Mouse (Mus musculus): Measurements from ENCODE around the gene Kcnmb4. TPM values are rescaled to one million over a fixed set of nuclear protein-coding genes. Genes with fewer than 3 reads are reported as not detected.

The Kcnmb4 gene
- polyA plus RNA-seq, 1 experiment from 2014 or later = 38.7 TPM

DNA sequence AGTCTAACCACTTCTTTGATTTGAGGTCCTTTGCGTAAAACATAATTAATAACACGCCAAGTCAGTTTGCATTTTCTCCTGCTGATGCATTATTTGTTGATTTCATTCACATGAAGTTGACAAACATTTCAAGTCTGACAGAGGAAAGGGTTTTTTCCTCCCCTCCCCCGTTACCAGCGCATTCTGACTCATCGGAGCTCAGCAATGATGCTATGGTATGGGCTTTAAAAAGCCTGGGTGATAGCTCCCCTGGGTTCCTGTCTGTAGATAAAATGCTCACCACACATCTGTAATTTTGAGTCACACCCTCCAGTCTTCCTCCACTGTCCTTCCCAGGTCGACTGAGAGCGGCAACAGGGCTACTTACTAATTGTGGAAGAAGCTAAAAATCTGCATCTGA, 47.5 kb downstream of the Kcnmb4 start:
- H3K4me3 ChIP-seq (replicated peaks) = no peak overlapping the region
- no peak overlapping the region for H3K27ac ChIP-seq
- ATAC-seq (ENCODE audit: insufficient number of reproducible peaks, insufficient read depth, low FRiP score, low TSS enrichment, low read depth) = no peak
- H3K4me1 ChIP-seq (replicated peaks) = peaks cover 5% of the 10 kb centered on the region
- WGBS = 81% methylated on average over 7 of the region's 7 CpGs
- no peaks in the 10 kb centered on the region for H3K27me3 ChIP-seq
- no peak overlapping the region for H3K9ac ChIP-seq (replicated peaks)
- no peak overlapping the region for H3K4me2 ChIP-seq
- H3K9me3 ChIP-seq = peaks cover 18% of the 10 kb centered on the region; the same call in 1 of the 2 replicates
- H3K36me3 ChIP-seq = peaks cover 35% of the 10 kb centered on the region

DNA sequence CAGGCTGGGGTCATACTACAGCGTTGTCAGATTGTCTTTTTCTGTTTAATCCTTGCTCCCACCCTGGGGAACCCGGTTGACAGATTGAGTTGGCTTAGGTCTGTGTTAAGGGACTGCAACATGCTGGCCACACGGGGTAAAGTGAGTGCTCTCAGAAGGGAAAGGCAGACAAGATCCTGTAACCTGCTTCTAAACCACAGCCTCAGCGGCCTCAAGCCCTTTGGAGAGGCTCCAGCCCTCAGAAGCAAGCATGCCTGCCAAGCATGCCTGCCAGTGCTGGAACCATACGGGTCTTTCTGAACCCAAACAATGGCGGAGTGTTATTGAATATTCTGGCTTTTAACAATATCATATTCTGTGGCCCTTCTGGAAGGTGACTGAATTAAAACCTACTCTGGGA, 48.8 kb downstream of the Kcnmb4 start:
- Histone ChIP-seq H3K9me3 (peaks cover 18% of the 10 kb centered on the region; the same call in 1 of the 2 replicates), H3K4me2 (no peak overlapping the region), H3K36me3 (peaks cover 39% of the 10 kb centered on the region), H3K27ac (no peak overlapping the region), H3K9ac (replicated peaks) (no peak overlapping the region), H3K4me1 (replicated peaks) (no peaks in the 10 kb centered on the region), H3K4me3 (replicated peaks) (no peak overlapping the region), H3K27me3 (no peaks in the 10 kb centered on the region)
- no peak for ATAC-seq (ENCODE audit: insufficient number of reproducible peaks, insufficient read depth, low FRiP score, low TSS enrichment, low read depth)
- 88% methylated on average over 6 of the region's 6 CpGs for WGBS

DNA sequence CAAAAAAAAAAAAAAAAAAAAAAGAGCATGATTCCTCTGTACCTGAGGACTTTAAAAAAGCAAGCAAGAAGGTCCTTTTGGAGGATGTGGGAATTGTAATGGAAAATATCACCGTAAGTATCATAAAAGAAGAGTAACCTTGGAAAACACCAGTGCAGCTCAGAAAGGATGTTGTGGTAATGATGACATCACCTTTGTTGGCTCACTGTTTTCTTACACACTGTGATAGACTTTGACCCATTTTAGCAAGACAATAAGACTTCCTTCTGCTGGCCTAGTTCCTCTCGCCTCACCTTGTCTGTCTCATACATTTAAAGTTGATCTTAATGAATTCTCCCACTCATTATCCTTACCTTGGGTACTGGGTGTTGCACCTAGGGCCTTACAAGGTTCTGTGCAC, 51.1 kb downstream of the Kcnmb4 start:
- ATAC-seq (ENCODE audit: insufficient number of reproducible peaks, insufficient read depth, low FRiP score, low TSS enrichment, low read depth) = no peak
- peaks cover 12% of the 10 kb centered on the region; the same call in 1 of the 2 replicates for H3K9me3 ChIP-seq
- 91% methylated on average over 2 of the region's 2 CpGs for WGBS

GRCm38 (mm10) chr10:116420976-116421375, 52.7 kb downstream of the Kcnmb4 start:
- no peak overlapping the region for H3K27ac ChIP-seq

More for the DNA sequence above, 51.1 kb downstream of the Kcnmb4 start:
- H3K27me3 ChIP-seq = no peaks in the 10 kb centered on the region
- no peak overlapping the region for H3K9ac ChIP-seq (replicated peaks)
- H3K36me3 ChIP-seq = peaks cover 33% of the 10 kb centered on the region
- no peak overlapping the region for H3K4me2 ChIP-seq
- H3K27ac ChIP-seq = no peak overlapping the region
- H3K4me3 ChIP-seq (replicated peaks) = no peak overlapping the region
- no peaks in the 10 kb centered on the region for H3K4me1 ChIP-seq (replicated peaks)

DNA sequence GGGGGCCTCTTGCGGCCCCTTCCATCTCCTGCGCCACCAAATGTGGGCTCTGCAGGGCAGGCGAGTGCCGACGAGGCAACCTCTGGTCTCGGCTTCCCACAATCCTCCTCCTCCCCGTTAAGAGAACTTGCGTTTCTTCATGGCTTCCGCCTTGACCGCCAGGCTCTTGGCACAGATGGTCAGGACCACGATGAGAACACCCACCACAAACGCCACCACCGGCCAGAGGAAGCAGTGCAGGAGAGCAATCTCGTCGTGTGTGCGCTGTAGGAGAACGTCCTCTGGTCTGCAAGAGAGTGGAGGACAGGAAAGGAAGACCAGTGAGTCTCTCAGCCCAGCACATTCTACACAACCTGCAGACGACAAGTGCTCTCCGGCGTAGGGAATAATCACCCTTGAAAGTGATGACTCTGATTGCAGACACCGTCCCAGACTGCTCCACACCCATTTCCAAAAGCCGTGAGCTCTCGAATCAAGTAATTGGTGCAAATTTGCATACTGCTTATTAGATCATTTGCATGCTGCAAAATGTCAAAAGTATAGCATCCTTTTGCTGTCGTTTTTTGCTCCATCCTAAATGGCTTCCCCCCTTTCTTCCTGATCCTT, 55.5 kb downstream of the Kcnmb4 start:
- Histone ChIP-seq H3K36me3 (peaks cover 46% of the 10 kb centered on the region), H3K4me2 (no peak overlapping the region), H3K9ac (replicated peaks) (no peak overlapping the region), H3K27me3 (no peaks in the 10 kb centered on the region), H3K4me3 (replicated peaks) (no peak overlapping the region), H3K9me3 (peaks cover 17% of the 10 kb centered on the region; the same call in 1 of the 2 replicates), H3K27ac (no peak overlapping the region), H3K4me1 (replicated peaks) (no peaks in the 10 kb centered on the region)
- 71% methylated on average over 24 of the region's 24 CpGs for WGBS
- no peak for ATAC-seq (ENCODE audit: insufficient number of reproducible peaks, insufficient read depth, low FRiP score, low TSS enrichment, low read depth)

More at GRCm38 (mm10) chr10:116420976-116421375, 52.7 kb downstream of the Kcnmb4 start:
- no peaks in the 10 kb centered on the region for H3K4me1 ChIP-seq (replicated peaks)
- H3K4me3 ChIP-seq (replicated peaks) = no peak overlapping the region
- 88% methylated on average over 6 of the region's 6 CpGs for WGBS
- H3K9me3 ChIP-seq = peaks cover 12% of the 10 kb centered on the region; the same call in 1 of the 2 replicates
- H3K36me3 ChIP-seq = peaks cover 39% of the 10 kb centered on the region
- H3K9ac ChIP-seq (replicated peaks) = no peak overlapping the region
- no peak overlapping the region for H3K4me2 ChIP-seq
- no peaks in the 10 kb centered on the region for H3K27me3 ChIP-seq
- no peak for ATAC-seq (ENCODE audit: insufficient number of reproducible peaks, insufficient read depth, low FRiP score, low TSS enrichment, low read depth)

DNA sequence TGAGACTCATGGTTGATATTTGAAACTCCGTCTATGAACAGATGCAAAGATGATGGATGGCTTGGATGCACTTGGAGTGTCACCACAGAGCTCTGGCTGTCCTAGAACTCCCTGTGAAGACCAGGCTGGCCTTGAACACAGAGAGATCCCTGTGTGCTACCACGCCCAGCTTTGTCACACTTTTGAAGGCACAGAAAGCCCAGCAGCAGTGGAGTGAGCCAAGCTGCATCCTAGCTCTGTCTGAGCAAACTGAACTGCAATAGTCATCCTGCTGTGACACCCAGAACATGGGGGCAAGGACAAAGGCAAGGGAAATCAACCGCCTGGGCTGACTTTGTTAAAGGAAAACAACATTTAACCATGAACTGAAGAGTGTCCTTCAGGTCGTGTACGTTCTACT, 57.0 kb downstream of the Kcnmb4 start:
- no peak for ATAC-seq (ENCODE audit: insufficient number of reproducible peaks, insufficient read depth, low FRiP score, low TSS enrichment, low read depth)
- peaks cover 46% of the 10 kb centered on the region for H3K36me3 ChIP-seq
- WGBS = 73% methylated on average over 4 of the region's 5 CpGs

DNA sequence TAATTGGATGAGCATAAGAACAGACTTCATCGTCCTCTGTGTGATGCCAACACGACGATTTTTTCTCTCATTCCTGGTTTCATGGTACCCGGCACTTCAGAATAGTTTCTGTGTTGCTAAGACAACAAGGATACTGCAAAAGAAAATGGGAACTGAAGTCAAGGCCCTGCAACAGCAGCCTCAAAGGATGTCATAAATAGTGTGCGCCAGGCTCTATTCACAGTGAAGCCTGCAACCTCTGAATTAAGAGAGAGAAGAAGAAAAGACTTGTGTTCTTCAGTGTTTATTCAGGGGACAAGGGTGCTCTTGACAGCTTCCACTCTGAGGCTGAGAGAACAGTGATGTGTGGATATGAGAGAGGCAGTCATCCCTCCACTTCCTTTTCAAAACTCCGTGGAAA, 57.5 kb downstream of the Kcnmb4 start:
- Histone ChIP-seq H3K9me3 (peaks cover 11% of the 10 kb centered on the region; the same call in 1 of the 2 replicates), H3K4me2 (no peak overlapping the region), H3K4me3 (replicated peaks) (no peak overlapping the region), H3K27me3 (no peaks in the 10 kb centered on the region), H3K27ac (no peak overlapping the region), H3K36me3 (peaks cover 46% of the 10 kb centered on the region), H3K9ac (replicated peaks) (no peak overlapping the region), H3K4me1 (replicated peaks) (peaks cover 3% of the 10 kb centered on the region; the same call in 1 of the 2 replicates)
- 84% methylated on average over 6 of the region's 6 CpGs for WGBS
- ATAC-seq (ENCODE audit: insufficient number of reproducible peaks, insufficient read depth, low FRiP score, low TSS enrichment, low read depth) = no peak

More for the DNA sequence above, 57.0 kb downstream of the Kcnmb4 start:
- Histone ChIP-seq H3K4me2 (no peak overlapping the region), H3K9ac (replicated peaks) (no peak overlapping the region), H3K4me3 (replicated peaks) (no peak overlapping the region), H3K9me3 (peaks cover 12% of the 10 kb centered on the region; the same call in 1 of the 2 replicates), H3K27ac (no peak overlapping the region), H3K4me1 (replicated peaks) (no peaks in the 10 kb centered on the region), H3K27me3 (no peaks in the 10 kb centered on the region)

DNA sequence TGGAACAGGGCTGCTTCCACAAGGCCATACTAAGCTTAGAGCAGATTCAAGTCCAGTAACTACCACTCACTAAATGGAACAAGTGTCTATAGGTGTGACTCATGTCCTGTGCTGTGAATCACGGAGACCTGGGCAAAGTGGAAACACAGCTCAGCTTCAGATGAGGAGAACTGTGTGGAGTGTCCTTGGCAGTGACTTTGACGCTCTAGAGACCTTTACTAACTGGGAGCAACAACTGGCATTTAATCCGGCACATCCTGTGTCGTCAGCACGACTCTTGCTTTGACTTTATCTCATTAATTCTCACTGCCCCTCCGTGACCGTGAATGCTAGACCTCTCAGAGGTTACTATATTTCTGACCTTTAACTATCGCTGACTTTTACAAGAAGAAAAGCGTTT, 62.9 kb downstream of the Kcnmb4 start:
- H3K4me1 ChIP-seq (replicated peaks) = peaks cover 14% of the 10 kb centered on the region
- no peak overlapping the region for H3K9ac ChIP-seq (replicated peaks)
- WGBS = 17% methylated on average over 9 of the region's 9 CpGs
- ATAC-seq (ENCODE audit: insufficient number of reproducible peaks, insufficient read depth, low FRiP score, low TSS enrichment, low read depth) = no peak
- no peak overlapping the region for H3K27ac ChIP-seq
- no peak overlapping the region for H3K4me3 ChIP-seq (replicated peaks)
- H3K36me3 ChIP-seq = peaks cover 14% of the 10 kb centered on the region
- no peak overlapping the region for H3K4me2 ChIP-seq
- H3K9me3 ChIP-seq = peaks cover 11% of the 10 kb centered on the region; the same call in 1 of the 2 replicates
- no peaks in the 10 kb centered on the region for H3K27me3 ChIP-seq

GRCm38 (mm10) chr10:116407684-116408359, 65.9 kb downstream of the Kcnmb4 start:
- Histone ChIP-seq H3K4me2 (no peak overlapping the region), H3K4me3 (replicated peaks) (no peak overlapping the region), H3K27ac (no peak overlapping the region), H3K9me3 (no peaks in the 10 kb centered on the region), H3K4me1 (replicated peaks) (peaks cover 14% of the 10 kb centered on the region), H3K36me3 (no peaks in the 10 kb centered on the region), H3K9ac (replicated peaks) (no peak overlapping the region), H3K27me3 (no peaks in the 10 kb centered on the region)
- no peak for ATAC-seq (ENCODE audit: insufficient number of reproducible peaks, insufficient read depth, low FRiP score, low TSS enrichment, low read depth)
- 39% methylated on average over 19 of the region's 19 CpGs for WGBS

DNA sequence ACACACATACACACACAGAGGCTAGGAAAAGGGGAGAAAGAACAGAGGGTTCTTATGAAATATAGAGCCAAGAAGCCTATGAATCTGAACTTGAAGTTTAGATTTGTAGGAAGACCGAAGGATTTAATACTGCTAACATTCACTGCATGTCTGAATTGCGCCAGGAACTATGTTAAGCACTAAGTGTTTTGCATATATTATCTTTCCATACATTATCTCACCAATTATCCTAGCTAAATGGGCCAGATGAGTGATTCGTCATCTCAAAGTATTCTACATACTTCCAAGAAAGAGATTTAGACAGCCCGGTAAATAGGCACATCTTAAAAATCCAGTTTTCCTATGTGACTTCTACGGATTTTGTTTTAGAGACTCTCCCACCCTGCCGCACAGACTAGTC, 68.7 kb downstream of the Kcnmb4 start:
- Histone ChIP-seq H3K27ac (no peak overlapping the region), H3K27me3 (no peaks in the 10 kb centered on the region), H3K36me3 (no peaks in the 10 kb centered on the region), H3K4me1 (replicated peaks) (peaks cover 8% of the 10 kb centered on the region), H3K9me3 (no peaks in the 10 kb centered on the region), H3K9ac (replicated peaks) (no peak overlapping the region), H3K4me3 (replicated peaks) (no peak overlapping the region), H3K4me2 (no peak overlapping the region)
- WGBS = 91% methylated on average over 6 of the region's 6 CpGs
- ATAC-seq (ENCODE audit: insufficient number of reproducible peaks, insufficient read depth, low FRiP score, low TSS enrichment, low read depth) = no peak

DNA sequence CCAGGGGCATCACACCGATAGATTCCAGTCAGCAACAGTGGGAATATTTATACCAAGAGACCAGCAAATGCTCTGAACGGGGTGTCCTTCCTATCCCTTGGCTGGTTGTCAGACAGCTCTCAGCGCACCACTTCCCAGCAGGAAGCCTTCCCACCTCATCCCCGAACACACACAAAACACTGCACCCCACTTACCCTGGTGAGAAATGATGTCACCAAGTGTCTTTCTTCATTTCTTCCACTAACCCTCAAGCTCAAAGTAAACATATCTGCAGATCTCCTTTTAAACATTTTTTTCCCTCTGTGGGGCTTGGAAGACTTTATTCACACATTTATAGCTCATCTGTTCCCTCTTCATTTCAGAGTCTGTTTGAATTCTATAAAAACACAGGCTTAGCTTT, 70.0 kb downstream of the Kcnmb4 start:
- 74% methylated on average over 4 of the region's 4 CpGs for WGBS
- H3K4me2 ChIP-seq = no peak overlapping the region
- no peaks in the 10 kb centered on the region for H3K36me3 ChIP-seq
- H3K9me3 ChIP-seq = no peaks in the 10 kb centered on the region
- H3K4me1 ChIP-seq (replicated peaks) = peaks cover 8% of the 10 kb centered on the region
- ATAC-seq (ENCODE audit: insufficient number of reproducible peaks, insufficient read depth, low FRiP score, low TSS enrichment, low read depth) = no peak
- H3K27ac ChIP-seq = no peak overlapping the region
- H3K27me3 ChIP-seq = no peaks in the 10 kb centered on the region
- no peak overlapping the region for H3K4me3 ChIP-seq (replicated peaks)
- no peak overlapping the region for H3K9ac ChIP-seq (replicated peaks)

Measured in limb, embryonic 12.5 days (tissue).